Mouse (Mus musculus) intestine, embryonic 16.5 days (tissue): ENCODE results near the gene Naxd. TPM values are rescaled to one million over a fixed set of nuclear protein-coding genes. Genes with fewer than 3 reads are reported as not detected.

Experiments used
- polyA plus RNA-seq: library from polyadenylated mRNA; unstranded; fragments of >200 nt; fragmentation: Nextera tagmentation; extraction: Ambion mirVana; gene quantifications from 2 replicates; pipeline ENCODE4 v1.2.1, GENCODE M21; 2015

The Naxd gene
- polyA plus RNA-seq, 1 experiment from 2014 or later = 105 TPM

Other genes with a start within 250 kb of the Naxd start
- 39.1 and 50.2 TPM in 2 replicates for gene Col4a2, start 184.7 kb upstream of the Naxd start, polyA plus RNA-seq
- 136 and 172 TPM in 2 replicates for gene Col4a1, start 184.7 kb upstream of the Naxd start, polyA plus RNA-seq
- gene Rab20, start 18.8 kb upstream of the Naxd start, polyA plus RNA-seq = 25.5 and 27.6 TPM in 2 replicates
- gene Cars2, start 53.3 kb downstream of the Naxd start, polyA plus RNA-seq = 28.6 and 32.5 TPM in 2 replicates
- 21.5 and 22.0 TPM in 2 replicates for gene Ing1, start 58.1 kb downstream of the Naxd start, polyA plus RNA-seq
- gene Ankrd10, start 138.3 kb downstream of the Naxd start, polyA plus RNA-seq = 68.9 and 73.5 TPM in 2 replicates
- not detected in 2 replicates for gene 1700016D06Rik, start 203.6 kb downstream of the Naxd start, polyA plus RNA-seq
- gene Arhgef7, start 230.2 kb downstream of the Naxd start, polyA plus RNA-seq = 23.9 and 24.0 TPM in 2 replicates